Mouse (Mus musculus): ENCODE measurements at regions not wholly inside any gene's neighbourhood (a gene's known extent, or its start where the extent isn't known, plus 50 kb on each side); places are given as distances from the start of the nearest gene placed in this dataset.

DNA sequence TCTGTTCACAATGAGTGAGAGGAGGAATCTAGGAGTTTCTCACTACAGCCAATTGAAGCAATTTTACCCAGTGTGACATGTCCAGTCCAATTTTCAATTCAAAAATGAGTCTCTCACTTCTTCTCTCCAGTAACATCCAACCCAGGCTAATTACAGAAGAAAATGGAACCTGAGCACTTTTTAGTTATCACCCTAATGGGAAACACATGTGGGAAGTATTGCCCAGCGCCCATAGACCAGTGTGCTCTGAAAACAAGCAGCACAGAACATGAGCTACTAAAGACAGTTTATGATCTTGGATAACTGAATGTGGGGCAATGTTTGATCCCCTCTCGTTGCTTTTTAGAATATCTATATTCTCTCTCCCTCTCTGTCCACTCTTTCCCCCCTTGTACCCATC lies 70.5 kb upstream of the Efemp1 start:
- DNase-seq (ENCODE audit: low read depth): no peak
- TF ChIP-seq POLR2A (IDR thresholded peaks at IDR 0.05; ENCODE audit: borderline replicate concordance, extremely low read depth, insufficient read depth, insufficient read length, poor library complexity, severe bottlenecking) (no peak), CTCF (IDR thresholded peaks at IDR 0.05; ENCODE audit: borderline replicate concordance, extremely low read depth, insufficient read depth, insufficient read length) (no peak)

GRCm38 (mm10) chr11:28770831-28771230 lies 82.2 kb upstream of the Efemp1 start:
- TF ChIP-seq POLR2A (IDR thresholded peaks at IDR 0.05; ENCODE audit: borderline replicate concordance, extremely low read depth, insufficient read depth, insufficient read length, poor library complexity, severe bottlenecking) (no peak), CTCF (IDR thresholded peaks at IDR 0.05; ENCODE audit: borderline replicate concordance, extremely low read depth, insufficient read depth, insufficient read length) (no peak)
- no peak for DNase-seq (ENCODE audit: low read depth)

GRCm38 (mm10) chr11:28760751-28761150 lies 92.3 kb upstream of the Efemp1 start:
- TF ChIP-seq POLR2A (IDR thresholded peaks at IDR 0.05; ENCODE audit: borderline replicate concordance, extremely low read depth, insufficient read depth, insufficient read length, poor library complexity, severe bottlenecking): no peak
- no peak for TF ChIP-seq CTCF (IDR thresholded peaks at IDR 0.05; ENCODE audit: borderline replicate concordance, extremely low read depth, insufficient read depth, insufficient read length)
- no peak for DNase-seq (ENCODE audit: low read depth)

- DNase-seq (ENCODE audit: low read depth): peak; percentile 88
- TF ChIP-seq POLR2A (IDR thresholded peaks at IDR 0.05; ENCODE audit: borderline replicate concordance, extremely low read depth, insufficient read depth, insufficient read length, poor library complexity, severe bottlenecking) (no peak), CTCF (IDR thresholded peaks at IDR 0.05; ENCODE audit: borderline replicate concordance, extremely low read depth, insufficient read depth, insufficient read length) (no peak)
Observed at GRCm38 (mm10) chr11:28734941-28735597, 117.9 kb upstream of the Efemp1 start.

DNA sequence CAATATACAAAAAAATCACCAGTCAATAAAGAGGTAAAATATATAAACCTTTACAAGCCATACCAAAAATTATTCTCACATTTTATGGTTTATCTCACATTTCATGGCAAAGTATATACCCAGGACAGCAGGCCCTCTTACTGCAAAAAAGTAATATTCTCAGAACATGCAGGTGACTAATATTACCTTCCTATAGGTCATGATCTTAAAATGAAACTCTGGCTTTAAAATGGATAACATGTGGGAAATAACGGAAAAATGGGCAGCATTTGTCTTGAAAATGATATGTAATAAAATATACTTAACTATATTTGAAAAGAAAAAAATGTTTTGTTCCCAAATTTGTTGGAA lies 118.4 kb upstream of the Efemp1 start:
- TF ChIP-seq CTCF (IDR thresholded peaks at IDR 0.05; ENCODE audit: borderline replicate concordance, extremely low read depth, insufficient read depth, insufficient read length) (no peak), POLR2A (IDR thresholded peaks at IDR 0.05; ENCODE audit: borderline replicate concordance, extremely low read depth, insufficient read depth, insufficient read length, poor library complexity, severe bottlenecking) (no peak)
- DNase-seq (ENCODE audit: low read depth): no peak

DNA sequence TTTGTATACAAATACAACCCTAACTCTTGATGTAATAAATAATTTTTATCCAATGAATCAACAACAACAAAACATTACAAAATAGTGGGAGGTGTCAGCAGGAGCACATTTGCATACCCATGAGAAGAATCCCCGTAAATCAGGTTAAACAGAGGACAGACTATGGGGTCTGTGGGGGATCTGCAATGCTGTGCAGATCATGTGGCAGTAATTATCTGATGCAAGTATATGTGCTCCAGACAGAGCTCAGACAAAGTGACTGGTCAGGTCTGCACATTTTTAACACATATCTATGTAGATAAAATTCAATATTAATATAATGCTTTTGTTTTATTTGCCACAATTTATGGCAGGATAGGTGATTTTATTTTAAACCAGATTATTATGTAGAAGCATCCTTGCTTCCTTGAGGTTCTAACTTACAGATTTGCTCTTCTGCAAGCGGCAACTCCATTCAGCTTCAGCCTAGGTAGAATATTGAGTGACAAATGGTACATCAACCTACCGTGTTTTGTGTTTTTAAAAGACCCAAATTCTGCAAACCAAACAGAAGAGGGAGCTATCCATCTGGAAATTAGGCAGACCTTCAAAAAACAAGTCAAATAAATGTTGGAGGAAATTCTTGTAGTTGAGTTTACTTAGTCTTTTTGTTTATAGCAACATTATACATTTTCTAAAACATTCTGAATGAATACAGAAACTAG lies 119.0 kb upstream of the Efemp1 start:
- TF ChIP-seq POLR2A (IDR thresholded peaks at IDR 0.05; ENCODE audit: borderline replicate concordance, extremely low read depth, insufficient read depth, insufficient read length, poor library complexity, severe bottlenecking) (no peak), CTCF (IDR thresholded peaks at IDR 0.05; ENCODE audit: borderline replicate concordance, extremely low read depth, insufficient read depth, insufficient read length) (no peak)
- DNase-seq (ENCODE audit: low read depth): peak; percentile 62

- peak; percentile 5 for DNase-seq (ENCODE audit: low read depth)
- TF ChIP-seq POLR2A (IDR thresholded peaks at IDR 0.05; ENCODE audit: borderline replicate concordance, extremely low read depth, insufficient read depth, insufficient read length, poor library complexity, severe bottlenecking) (no peak), CTCF (IDR thresholded peaks at IDR 0.05; ENCODE audit: borderline replicate concordance, extremely low read depth, insufficient read depth, insufficient read length) (no peak)
Observed at GRCm38 (mm10) chr11:28730140-28730539, 122.9 kb upstream of the Efemp1 start.

DNA sequence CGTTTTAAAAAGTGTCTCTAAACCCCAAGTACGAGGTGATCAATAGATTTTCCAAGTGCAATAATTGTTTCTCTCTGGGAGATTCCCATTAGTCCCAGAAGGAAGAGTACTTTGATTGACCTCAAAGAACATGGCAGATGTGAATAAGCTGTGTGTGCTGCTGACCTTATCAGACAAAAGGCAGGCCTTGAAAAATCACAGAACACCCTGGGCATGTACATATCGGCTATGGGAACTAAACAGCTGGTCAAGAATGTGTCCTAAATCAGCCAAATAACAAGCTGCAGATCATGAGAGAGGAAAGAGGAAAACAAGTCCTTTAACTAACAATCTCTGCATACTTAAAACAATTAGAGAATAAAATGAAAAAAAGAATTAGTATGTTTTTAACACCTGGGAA lies 125.4 kb upstream of the Ccdc85a start:
- no peak for DNase-seq (ENCODE audit: low read depth)
- TF ChIP-seq CTCF (IDR thresholded peaks at IDR 0.05; ENCODE audit: borderline replicate concordance, extremely low read depth, insufficient read depth, insufficient read length) (no peak), POLR2A (IDR thresholded peaks at IDR 0.05; ENCODE audit: borderline replicate concordance, extremely low read depth, insufficient read depth, insufficient read length, poor library complexity, severe bottlenecking) (no peak)

GRCm38 (mm10) chr11:28708431-28708830 lies 124.3 kb upstream of the Ccdc85a start:
- TF ChIP-seq CTCF (IDR thresholded peaks at IDR 0.05; ENCODE audit: borderline replicate concordance, extremely low read depth, insufficient read depth, insufficient read length): no peak
- no peak for TF ChIP-seq POLR2A (IDR thresholded peaks at IDR 0.05; ENCODE audit: borderline replicate concordance, extremely low read depth, insufficient read depth, insufficient read length, poor library complexity, severe bottlenecking)
- DNase-seq (ENCODE audit: low read depth): no peak

- TF ChIP-seq CTCF (IDR thresholded peaks at IDR 0.05; ENCODE audit: borderline replicate concordance, extremely low read depth, insufficient read depth, insufficient read length) (no peak), POLR2A (IDR thresholded peaks at IDR 0.05; ENCODE audit: borderline replicate concordance, extremely low read depth, insufficient read depth, insufficient read length, poor library complexity, severe bottlenecking) (no peak)
- no peak for DNase-seq (ENCODE audit: low read depth)
Observed at GRCm38 (mm10) chr11:28702384-28702783, 118.3 kb upstream of the Ccdc85a start.

DNA sequence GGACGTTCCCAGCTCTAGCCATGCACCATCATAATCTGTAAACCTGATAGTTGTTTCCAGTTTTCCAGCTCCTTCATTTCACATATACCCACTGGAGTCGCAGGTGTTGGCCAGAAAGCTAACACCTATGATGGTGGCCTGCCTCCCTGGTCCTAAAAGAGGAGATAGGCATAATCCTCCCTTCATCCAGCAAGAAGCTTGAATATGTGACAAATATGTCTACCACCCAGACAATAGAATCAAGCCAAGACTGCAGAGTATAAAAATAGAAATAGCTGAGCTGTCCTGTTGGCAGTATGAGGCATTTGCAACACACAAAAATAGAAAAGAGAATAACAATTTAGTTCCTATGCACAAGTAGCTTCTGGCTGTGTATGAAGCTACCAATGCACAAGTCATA lies 117.3 kb upstream of the Ccdc85a start:
- DNase-seq (ENCODE audit: low read depth): no peak
- TF ChIP-seq CTCF (IDR thresholded peaks at IDR 0.05; ENCODE audit: borderline replicate concordance, extremely low read depth, insufficient read depth, insufficient read length) (no peak), POLR2A (IDR thresholded peaks at IDR 0.05; ENCODE audit: borderline replicate concordance, extremely low read depth, insufficient read depth, insufficient read length, poor library complexity, severe bottlenecking) (no peak)

DNA sequence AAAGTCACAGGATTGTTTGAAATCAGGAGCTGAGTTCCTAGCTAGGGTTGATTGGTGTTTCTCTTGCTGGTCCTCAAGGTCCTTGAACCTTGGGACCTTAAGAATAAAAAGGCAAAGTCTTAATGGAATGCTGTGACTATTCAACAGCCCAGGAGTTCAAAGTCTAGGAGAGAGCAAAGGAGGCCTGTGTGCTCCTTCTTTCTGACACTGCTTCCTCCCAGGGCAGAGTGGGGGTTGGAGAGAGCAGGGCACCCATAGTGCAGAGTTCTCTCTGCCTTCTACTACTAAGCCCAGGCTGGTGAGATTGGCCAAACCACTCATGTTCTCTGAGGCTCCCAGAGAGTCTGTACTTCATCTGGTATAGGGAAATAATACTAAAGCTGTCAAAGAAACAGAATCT lies 115.6 kb upstream of the Ccdc85a start:
- no peak for TF ChIP-seq CTCF (IDR thresholded peaks at IDR 0.05; ENCODE audit: borderline replicate concordance, extremely low read depth, insufficient read depth, insufficient read length)
- TF ChIP-seq POLR2A (IDR thresholded peaks at IDR 0.05; ENCODE audit: borderline replicate concordance, extremely low read depth, insufficient read depth, insufficient read length, poor library complexity, severe bottlenecking): no peak
- no peak for DNase-seq (ENCODE audit: low read depth)

Measured in brain, embryonic 14.5 days (tissue).